Mouse (Mus musculus) regulatory T cell (primary cell): ENCODE measurements around the gene Zfp62.

ENCODE experiments used
- in situ Hi-C: fragments of 300-600 bp; cut with MboI, MseI; formaldehyde crosslinking; loops from one replicate; pipeline ENCODE4 v1.15.1; 2025; ENCODE audit warnings: high pct_unique_total_duplicates

Gene Zfp62

GRCm38 (mm10) chr11:49247255-49247654, 44.2 kb downstream of the Zfp62 start:
- in situ Hi-C loops: loop anchor here (5.0 to 10.0 kb wide), 2 partner anchors 45 to 392 kb away; partner anchors contain the start of gene Zfp62

GRCm38 (mm10) chr11:49248226-49248973, 45.3 kb downstream of the Zfp62 start:
- in situ Hi-C loops: loop anchor here (5.0 to 10.0 kb wide), 2 partner anchors 46 to 394 kb away; partner anchors contain the start of gene Zfp62

GRCm38 (mm10) chr11:49248974-49249700, 46.0 kb downstream of the Zfp62 start:
- in situ Hi-C loops: loop anchor here (5.0 to 10.0 kb wide), 2 partner anchors 47 to 394 kb away; partner anchors contain the start of gene Zfp62

GRCm38 (mm10) chr11:49249811-49250421, 46.8 kb downstream of the Zfp62 start:
- in situ Hi-C loops: loop anchor here (5.0 to 10.0 kb wide), 3 partner anchors 48 to 395 kb away; partner anchors contain the start of genes Irgm1 and Zfp62

GRCm38 (mm10) chr11:49250422-49251379, 47.6 kb downstream of the Zfp62 start:
- in situ Hi-C loops: loop anchor here (5.0 kb wide), 1 partner anchor 378 kb away; the partner anchor contains the start of gene Irgm1

- in situ Hi-C loops: loop anchor here (5.0 kb wide), 1 partner anchor 379 kb away; the partner anchor contains the start of gene Irgm1
Measured at GRCm38 (mm10) chr11:49251380-49251761, 48.3 kb downstream of the Zfp62 start.

- in situ Hi-C loops: loop anchor here (5.0 kb wide), 1 partner anchor 380 kb away; the partner anchor contains the start of gene Irgm1
Measured at GRCm38 (mm10) chr11:49252048-49252447, 49.0 kb downstream of the Zfp62 start.

- in situ Hi-C loops: loop anchor here (5.0 kb wide), 1 partner anchor 381 kb away; the partner anchor contains the start of gene Irgm1
Measured at GRCm38 (mm10) chr11:49253035-49253434, 49.9 kb downstream of the Zfp62 start.

- in situ Hi-C loops: no loop called here
Measured at GRCm38 (mm10) chr11:49259296-49259695, 56.2 kb downstream of the Zfp62 start.

GRCm38 (mm10) chr11:49259829-49260228, 56.7 kb downstream of the Zfp62 start:
- in situ Hi-C loops: loop anchor here (5.0 to 10.0 kb wide), 2 partner anchors 138 to 835 kb away; no protein-coding TSS in a partner anchor

GRCm38 (mm10) chr11:49260598-49261312, 57.7 kb downstream of the Zfp62 start:
- in situ Hi-C loops: loop anchor here (5.0 to 10.0 kb wide), 2 partner anchors 138 to 834 kb away; no protein-coding TSS in a partner anchor

GRCm38 (mm10) chr11:49261313-49261855, 58.3 kb downstream of the Zfp62 start:
- in situ Hi-C loops: loop anchor here (5.0 to 10.0 kb wide), 2 partner anchors 139 to 833 kb away; no protein-coding TSS in a partner anchor

GRCm38 (mm10) chr11:49262286-49262685, 59.2 kb downstream of the Zfp62 start:
- in situ Hi-C loops: loop anchor here (5.0 to 10.0 kb wide), 2 partner anchors 140 to 833 kb away; no protein-coding TSS in a partner anchor

GRCm38 (mm10) chr11:49263149-49263548, 60.1 kb downstream of the Zfp62 start:
- in situ Hi-C loops: loop anchor here (5.0 to 10.0 kb wide), 2 partner anchors 141 to 832 kb away; no protein-coding TSS in a partner anchor

GRCm38 (mm10) chr11:49264081-49264480, 61.0 kb downstream of the Zfp62 start:
- in situ Hi-C loops: loop anchor here (5.0 to 10.0 kb wide), 2 partner anchors 142 to 831 kb away; no protein-coding TSS in a partner anchor

- in situ Hi-C loops: loop anchor here (5.0 to 10.0 kb wide), 3 partner anchors 77 to 830 kb away; partner anchors contain the start of gene Btnl9
Measured at GRCm38 (mm10) chr11:49264622-49265021, 61.5 kb downstream of the Zfp62 start.

- in situ Hi-C loops: loop anchor here (5.0 to 10.0 kb wide), 2 partner anchors 78 to 830 kb away; partner anchors contain the start of gene Btnl9
Measured at GRCm38 (mm10) chr11:49265101-49265500, 62.0 kb downstream of the Zfp62 start.

- in situ Hi-C loops: loop anchor here (5.0 to 10.0 kb wide), 2 partner anchors 79 to 828 kb away; partner anchors contain the start of gene Btnl9
Measured at GRCm38 (mm10) chr11:49266671-49267070, 63.6 kb downstream of the Zfp62 start.

GRCm38 (mm10) chr11:49267316-49267715, 64.2 kb downstream of the Zfp62 start:
- in situ Hi-C loops: loop anchor here (5.0 to 10.0 kb wide), 2 partner anchors 80 to 827 kb away; partner anchors contain the start of gene Btnl9
